Mouse (Mus musculus): ENCODE data around the gene Dnajb11.

GRCm38 (mm10) chr16:22918664-22919312 lies 61.1 kb downstream of the Dnajb11 start:
- TF ChIP-seq CTCF (IDR thresholded peaks at IDR 0.05; ENCODE audit: low read depth, low read length) (no peak), POLR2A (IDR thresholded peaks at IDR 0.05; ENCODE audit: insufficient read depth, low read length) (no peak), EP300 (IDR thresholded peaks at IDR 0.05; ENCODE audit: insufficient read depth, low read depth, low read length) (no peak)
